Mouse (Mus musculus) G1E (cell line): ENCODE measurements around the gene Mob2.

ENCODE experiments used
- CTCF ChIP-seq: IDR thresholded peaks from 2 replicates; pipeline ENCODE4 v1.5.1; 2012; ENCODE audit warnings: low read depth, low read length, inconsistent platforms, mixed read lengths
- GATA1 ChIP-seq: IDR thresholded peaks from 2 replicates; pipeline ENCODE4 v1.6.1; 2012; ENCODE audit warnings: borderline replicate concordance, low read length, inconsistent platforms, mixed read lengths
- GATA2 ChIP-seq: IDR thresholded peaks from 2 replicates; pipeline ENCODE4 v1.6.1; 2012; ENCODE audit warnings: low read depth, low read length, inconsistent platforms, borderline replicate concordance
- POLR2AphosphoS5 ChIP-seq: IDR thresholded peaks from 2 replicates; pipeline ENCODE4 v1.6.1; 2012; ENCODE audit warnings: low read depth, low read length, inconsistent platforms; ENCODE audit not compliant: insufficient replicate concordance
- TAL1 ChIP-seq: conservative IDR thresholded peaks from 2 replicates; pipeline ENCODE4 v1.6.1; 2012; ENCODE audit warnings: low read depth, low read length, inconsistent platforms, mixed read lengths

- TF ChIP-seq CTCF, result no peak
- TF ChIP-seq GATA1, result no peak
- TF ChIP-seq GATA2, result no peak
- TF ChIP-seq POLR2AphosphoS5, result no peak
- no peak for TF ChIP-seq TAL1
Measured at GRCm38 (mm10) chr7:142095183-142095931, 34.5 kb upstream of the Mob2 start, which contains the start of gene Dusp8.
